Mouse (Mus musculus): Measurements from ENCODE around the gene Rdh8.

The Rdh8 gene

GRCm38 (mm10) chr9:20837184-20837947, 19.1 kb downstream of the Rdh8 start:
- DNase-seq (ENCODE audit: low spot score in 2 of 2) = no peak

DNA sequence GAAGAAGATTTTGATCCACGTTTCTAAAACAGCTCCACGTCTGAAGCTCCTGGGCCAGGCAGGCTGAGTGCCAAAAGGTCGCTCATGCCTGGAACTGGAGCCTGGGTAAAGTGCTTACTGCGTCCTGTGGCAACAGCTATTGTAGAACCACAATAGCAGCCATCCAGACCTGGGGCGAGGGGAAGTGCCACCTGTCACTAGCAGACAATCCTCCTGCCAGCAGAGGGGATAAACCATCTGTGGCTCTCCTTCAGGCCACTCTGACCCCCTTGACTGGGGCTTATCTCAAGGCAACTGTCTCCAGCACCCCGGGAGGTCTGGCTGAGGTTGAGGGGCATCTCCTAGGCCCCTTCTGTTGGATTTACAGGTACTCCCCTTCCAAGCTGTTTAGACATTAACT, 20.6 kb downstream of the Rdh8 start:
- no peak for DNase-seq (ENCODE audit: low spot score in 2 of 2)

DNA sequence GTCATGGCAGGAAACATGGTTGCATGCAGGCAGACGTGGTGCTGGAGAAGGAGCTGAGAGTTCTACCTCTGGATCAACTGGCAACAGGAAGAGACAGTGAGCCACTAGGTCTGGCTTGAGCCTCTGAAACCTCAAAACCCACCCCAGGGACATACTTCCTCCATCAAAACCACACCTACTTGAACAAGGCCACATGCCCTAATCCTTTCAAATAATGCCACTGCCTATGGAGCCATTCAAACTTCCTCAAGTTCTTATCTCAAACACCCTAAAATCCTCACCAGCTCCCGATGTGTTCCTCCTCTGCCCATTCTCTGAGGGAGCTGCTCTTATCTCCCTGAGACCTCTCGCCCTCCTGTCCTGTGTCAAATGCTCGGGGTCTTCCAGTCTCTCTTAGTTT, 23.9 kb downstream of the Rdh8 start:
- DNase-seq (ENCODE audit: low spot score in 2 of 2) = no peak

- DNase-seq (ENCODE audit: low spot score in 2 of 2) = no peak
These were observed 24.4 kb downstream of the Rdh8 start for GRCm38 (mm10) chr9:20842670-20843069.

DNA sequence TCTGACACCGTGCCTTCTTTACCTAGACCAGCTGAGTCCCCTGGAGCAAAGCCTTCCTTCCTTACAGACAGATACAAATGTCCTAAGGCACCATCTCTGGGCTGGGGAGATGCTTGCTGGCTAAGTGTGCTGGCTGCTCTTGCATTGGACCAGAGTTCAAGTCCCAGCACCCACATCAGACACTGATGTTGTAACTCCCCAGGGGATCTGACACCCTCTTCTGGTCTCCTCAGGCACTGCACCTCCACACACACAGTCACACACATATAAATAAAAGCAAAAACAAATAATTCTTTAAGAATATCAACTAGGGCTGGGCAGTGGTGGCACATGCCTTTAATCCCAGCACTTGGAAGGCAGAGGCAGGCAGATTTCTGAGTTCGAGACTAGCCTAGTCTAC, 31.9 kb downstream of the Rdh8 start:
- no peak for DNase-seq (ENCODE audit: low spot score in 2 of 2)

DNA sequence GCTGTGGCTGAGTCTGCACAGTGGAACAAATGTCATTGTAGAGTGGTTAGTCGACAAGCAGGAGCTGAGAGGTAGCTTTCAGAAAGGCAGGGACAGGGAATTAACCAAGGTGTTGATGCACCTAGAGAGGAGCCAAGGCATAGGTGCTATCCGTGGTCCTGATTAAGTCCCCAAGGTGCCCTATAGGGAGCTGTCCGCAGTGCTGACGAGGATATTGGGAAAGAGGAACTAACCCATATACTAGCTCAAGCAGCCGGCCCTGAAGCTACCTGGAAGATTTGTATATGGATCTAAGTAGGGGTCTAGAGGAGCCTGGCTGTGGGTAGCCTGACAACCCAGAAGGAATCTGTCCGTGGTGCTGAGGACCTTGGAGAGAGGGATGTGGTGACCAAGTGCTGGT, 38.8 kb downstream of the Rdh8 start:
- DNase-seq (ENCODE audit: low spot score in 2 of 2) = no peak

GRCm38 (mm10) chr9:20859926-20860325, 41.6 kb downstream of the Rdh8 start:
- DNase-seq (ENCODE audit: low spot score in 2 of 2) = no peak

DNA sequence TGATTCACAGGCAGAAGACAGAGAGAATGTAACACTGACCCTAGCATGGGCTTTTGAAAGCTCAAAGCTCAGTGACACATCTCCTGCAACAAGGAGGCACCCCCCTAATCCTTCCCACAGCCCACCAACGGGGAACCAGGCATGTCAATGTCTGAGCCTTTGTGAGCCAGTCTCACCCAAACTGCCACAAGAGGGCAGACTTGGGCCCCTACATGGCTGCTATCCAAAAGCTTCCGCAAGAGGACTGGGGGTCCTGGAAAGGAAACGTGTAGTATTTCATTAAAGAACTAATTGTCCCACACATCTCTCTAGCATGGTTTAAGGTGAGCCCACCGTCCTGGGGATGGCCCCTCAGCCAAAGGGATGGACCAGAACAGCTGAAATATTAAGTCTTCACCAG, 43.5 kb downstream of the Rdh8 start:
- no peak for DNase-seq (ENCODE audit: low spot score in 2 of 2)

DNA sequence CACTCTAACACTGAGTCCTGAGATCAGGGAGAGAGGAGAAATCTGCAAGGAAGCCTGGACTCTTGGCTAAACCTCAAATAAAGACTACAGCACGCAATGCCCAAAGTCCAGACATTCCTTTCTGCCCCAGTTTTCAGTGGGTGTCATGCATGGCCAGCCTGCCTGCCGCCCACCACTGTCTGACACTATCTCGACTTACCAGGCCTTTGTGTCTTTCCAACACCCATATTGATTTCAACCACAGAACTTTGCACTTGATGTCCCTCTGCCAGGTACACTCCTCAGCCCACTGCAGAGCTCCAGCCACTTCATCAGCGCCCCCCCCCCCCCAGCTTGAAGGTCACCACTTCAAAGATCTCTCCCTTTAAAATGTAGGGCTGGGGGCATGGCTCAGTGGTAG, 43.9 kb downstream of the Rdh8 start:
- no peak for DNase-seq (ENCODE audit: low spot score in 2 of 2)

GRCm38 (mm10) chr9:20866879-20867278, 48.6 kb downstream of the Rdh8 start:
- no peak for DNase-seq (ENCODE audit: low spot score in 2 of 2)

DNA sequence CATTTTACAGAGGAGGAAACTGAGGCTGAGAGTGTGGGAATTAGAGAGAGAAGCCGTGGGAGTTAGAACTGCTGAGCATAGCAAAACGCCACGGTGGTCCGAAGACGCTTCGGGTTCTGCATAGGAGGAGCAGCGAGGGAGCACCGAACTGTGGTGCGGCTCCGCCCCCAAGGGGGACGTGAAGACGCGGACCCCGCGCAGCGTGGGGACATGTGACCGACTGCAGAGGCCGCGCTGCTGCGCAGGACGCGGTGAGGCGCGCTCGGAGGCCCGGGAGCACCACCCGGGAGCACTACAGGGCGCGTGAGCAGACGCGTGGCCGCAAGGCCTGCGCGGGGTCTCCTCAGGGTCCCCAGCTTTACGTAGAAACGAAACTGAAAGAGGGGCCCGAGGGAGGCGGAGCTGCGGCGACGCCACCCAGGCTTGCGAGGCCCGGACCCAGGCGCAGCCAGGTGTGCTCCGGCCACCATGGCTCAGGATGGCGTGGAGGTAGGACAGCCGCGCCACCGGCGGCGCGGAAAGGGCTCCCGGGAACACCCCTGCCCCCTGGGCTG, 50.2 kb downstream of the Rdh8 start, which contains the start of gene A230050P20Rik:
Gene A230050P20Rik (plus strand): TSS at position 195 of the 554 bp plus-strand sequence.
- peak in 1 of 2 experiments; percentile 53 for DNase-seq (ENCODE audit: low spot score in 2 of 2)

DNA sequence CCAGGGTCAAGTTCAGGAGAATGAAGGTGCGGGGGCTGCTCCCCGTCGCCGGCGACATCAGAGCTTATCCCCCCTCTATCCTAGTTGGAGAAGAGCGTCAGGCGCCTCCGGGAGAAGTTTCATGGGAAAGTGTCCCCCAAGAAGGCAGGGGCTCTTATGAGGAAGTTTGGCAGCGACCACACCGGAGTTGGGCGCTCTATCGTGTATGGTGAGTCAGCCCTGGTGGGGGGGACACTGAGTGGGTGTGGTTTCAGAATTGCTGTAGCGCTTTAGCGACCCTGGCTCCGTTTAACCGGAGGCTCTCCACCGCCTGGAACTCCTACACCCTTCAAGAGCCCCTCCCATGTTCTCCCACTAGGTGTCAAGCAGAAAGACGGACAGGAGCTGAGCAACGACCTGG, 50.9 kb downstream of the Rdh8 start:
- no peak for DNase-seq (ENCODE audit: low spot score in 2 of 2)

DNA sequence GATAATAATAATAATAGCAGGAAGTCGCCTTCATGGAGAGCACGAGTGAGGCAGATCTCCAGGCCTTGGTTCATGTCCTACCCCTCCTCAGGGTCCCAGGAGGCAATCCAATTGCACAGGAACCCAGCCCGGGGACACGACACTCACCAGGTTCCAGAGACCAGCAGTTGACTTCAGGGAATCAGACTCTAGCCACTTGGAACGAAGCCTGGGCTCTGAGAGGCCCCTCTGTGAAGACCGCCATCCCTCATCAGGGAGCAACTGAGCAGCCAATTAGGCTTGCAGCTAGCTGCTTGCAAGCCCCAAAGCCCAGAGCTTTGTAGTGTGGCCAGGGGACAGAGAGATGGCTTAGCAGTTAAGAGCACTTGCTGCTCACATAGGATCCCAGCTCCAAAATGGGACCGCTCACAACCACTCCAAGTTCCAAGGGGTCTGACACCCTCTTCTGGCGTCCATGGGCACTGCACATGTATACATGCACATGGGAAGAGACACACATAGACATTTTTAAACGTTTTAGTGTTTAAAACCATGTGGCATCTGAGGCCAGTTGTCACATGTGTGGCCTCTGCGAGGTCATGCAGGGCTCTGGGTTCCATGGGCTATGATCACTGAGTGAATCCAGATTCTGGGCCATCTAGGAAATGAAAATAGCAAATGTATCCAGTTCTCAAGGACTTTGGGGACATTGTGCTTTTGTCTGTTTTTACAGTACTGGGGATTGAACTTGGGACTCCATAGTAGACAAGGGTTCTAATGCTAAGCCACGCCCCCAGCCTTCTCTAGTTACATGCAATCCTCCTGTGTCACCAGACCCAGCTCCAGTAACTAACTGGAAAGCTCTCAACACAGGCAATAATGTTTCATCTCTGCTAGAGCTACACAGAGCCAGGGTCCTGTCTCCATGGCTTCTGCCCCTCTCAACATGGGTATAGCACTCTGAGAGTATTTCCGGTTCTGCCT, 52.2 kb downstream of the Rdh8 start:
- DNase-seq (ENCODE audit: low spot score in 2 of 2) = no peak

- DNase-seq (ENCODE audit: low spot score in 2 of 2) = no peak
These were observed 54.7 kb downstream of the Rdh8 start for GRCm38 (mm10) chr9:20872991-20873390.

DNA sequence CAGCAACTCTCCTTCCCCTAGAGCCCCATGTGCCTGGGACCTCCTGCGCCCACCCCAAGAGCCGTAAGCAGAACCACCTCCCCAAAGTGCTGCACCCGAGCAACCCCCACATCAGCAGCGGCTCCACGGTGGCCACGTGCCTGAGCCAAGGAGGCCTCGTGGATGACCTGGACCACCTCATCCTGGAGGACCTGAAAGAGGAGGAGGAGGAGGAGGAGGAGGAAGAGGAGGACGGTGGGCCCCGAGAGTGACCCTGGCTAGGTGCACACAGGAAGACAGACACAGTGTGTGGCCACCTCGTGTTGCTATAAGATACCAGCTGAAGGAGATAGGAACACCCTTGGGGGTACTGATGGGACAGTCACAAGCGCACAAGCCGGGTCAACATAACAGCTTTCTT, 55.2 kb downstream of the Rdh8 start:
- DNase-seq (ENCODE audit: low spot score in 2 of 2) = no peak

DNA sequence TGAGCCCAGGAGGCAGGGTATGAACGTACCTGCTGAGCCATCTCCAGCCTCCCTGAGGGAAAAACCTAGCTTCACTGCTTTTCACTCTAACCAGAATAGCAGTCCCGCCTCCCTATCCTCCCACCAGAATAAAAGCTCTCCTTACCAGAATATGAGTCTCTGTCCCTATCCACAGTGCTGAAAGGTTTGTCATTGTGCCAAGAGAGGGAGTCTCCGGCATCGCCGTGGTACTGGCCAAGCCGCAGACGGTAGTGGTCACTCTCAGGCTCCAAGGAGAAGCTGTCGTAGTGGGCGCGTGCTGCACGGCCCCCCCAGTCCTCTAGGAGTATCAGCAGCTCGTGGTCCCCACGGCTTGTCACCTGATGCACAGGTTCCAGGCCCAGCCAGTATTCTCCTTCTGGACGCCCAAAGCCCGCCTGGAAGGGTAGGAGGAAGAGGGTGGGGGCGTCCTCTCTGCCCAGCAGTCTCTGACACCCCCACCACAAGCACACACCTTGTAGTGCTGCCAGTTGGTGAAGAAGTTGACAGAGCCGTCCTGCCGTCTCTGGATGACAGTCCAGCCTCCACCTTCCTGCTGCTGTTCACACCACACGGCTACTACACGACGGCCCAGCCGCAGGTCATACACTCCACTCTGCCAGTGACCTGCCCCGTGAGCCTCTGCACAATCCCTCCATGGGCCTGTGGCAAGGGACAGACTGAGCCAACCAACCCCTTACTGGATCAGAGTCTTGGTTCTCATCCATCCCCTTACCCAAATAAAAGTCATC, 56.9 kb downstream of the Rdh8 start:
- no peak for DNase-seq (ENCODE audit: low spot score in 2 of 2)

Measured in urinary bladder, postnatal 4 days (tissue).